Mouse (Mus musculus) E14TG2a.4 (cell line): ENCODE data around the gene Arnt2.

ENCODE experiments used
- CTCF ChIP-seq: conservative IDR thresholded peaks from 2 replicates; pipeline ENCODE4 v1.5.1; 2014; ENCODE audit warnings: low read length
- NANOG ChIP-seq: IDR thresholded peaks from 2 replicates; pipeline ENCODE4 v1.6.1; 2014; ENCODE audit warnings: borderline replicate concordance, low read length, mixed read lengths

GRCm38 (mm10) chr7:84328770-84329169, 81.2 kb downstream of the Arnt2 start:
- TF ChIP-seq CTCF (no peak), NANOG (no peak)
